Mouse (Mus musculus) left cerebral cortex, adult 18-20 months (tissue): Measurements from ENCODE around the gene Nanos3. TPM values are rescaled to one million over a fixed set of nuclear protein-coding genes. Genes with fewer than 3 reads are reported as not detected.

ENCODE experiments used
- DNase-seq, 2 experiments: peaks; one replicate each; pipeline ENCODE4 v3.0.0; 2021 to 2022; ENCODE audit warnings: low spot score in 2 of 2, mixed read lengths in 1 of 2
- total RNA-seq, 2 experiments: library from RNA; stranded (reverse); gene quantifications; 2 replicates each; pipeline ENCODE4 v1.2.3; 2021

The Nanos3 gene
- total RNA-seq, 2 experiments from 2014 or later, result 0.70 to 2.0 TPM

- peak in 1 of 2 experiments; percentile 11 for DNase-seq
These were observed 653 bp downstream of the Nanos3 start for GRCm38 (mm10) chr8:84184085-84185043.

GRCm38 (mm10) chr8:84183261-84184084 is 1.5 kb downstream of the Nanos3 start:
- DNase-seq, result no peak

GRCm38 (mm10) chr8:84182833-84183232 is 2.2 kb downstream of the Nanos3 start:
- DNase-seq, result no peak

- DNase-seq, result peak; percentile 5 to 29
These were observed 4.4 kb downstream of the Nanos3 start for GRCm38 (mm10) chr8:84180530-84181190.

- no peak for DNase-seq
These were observed 5.1 kb downstream of the Nanos3 start for GRCm38 (mm10) chr8:84179946-84180345.

- DNase-seq, result no peak
These were observed 6.4 kb downstream of the Nanos3 start for GRCm38 (mm10) chr8:84178592-84178991.

GRCm38 (mm10) chr8:84177405-84177804 is 7.6 kb downstream of the Nanos3 start:
- no peak for DNase-seq

- no peak for DNase-seq
These were observed 8.5 kb downstream of the Nanos3 start for GRCm38 (mm10) chr8:84176560-84176959.

- DNase-seq, result no peak
These were observed 11.2 kb downstream of the Nanos3 start for GRCm38 (mm10) chr8:84173861-84174260.

GRCm38 (mm10) chr8:84170096-84170495 is 14.9 kb downstream of the Nanos3 start:
- no peak for DNase-seq

- no peak for DNase-seq
These were observed 17.3 kb downstream of the Nanos3 start for GRCm38 (mm10) chr8:84167696-84168095.

- no peak for DNase-seq
These were observed 27.4 kb downstream of the Nanos3 start for GRCm38 (mm10) chr8:84157620-84158019.

GRCm38 (mm10) chr8:84149181-84149580 is 35.8 kb downstream of the Nanos3 start:
- no peak for DNase-seq

GRCm38 (mm10) chr8:84148531-84148850 is 36.5 kb downstream of the Nanos3 start:
- no peak for DNase-seq

GRCm38 (mm10) chr8:84147769-84148530 is 37.1 kb downstream of the Nanos3 start, which contains the start of the genes Cc2d1a and 4930432K21Rik:
Cc2d1a (minus strand) TSS chr8:84147936.
4930432K21Rik (plus strand) TSS chr8:84148025.
- DNase-seq, result peak; percentile 95 to 97

- no peak for DNase-seq
These were observed 37.7 kb downstream of the Nanos3 start for GRCm38 (mm10) chr8:84147324-84147766.

- DNase-seq, result no peak
These were observed 40.3 kb downstream of the Nanos3 start for GRCm38 (mm10) chr8:84144636-84145245.

- no peak for DNase-seq
These were observed 44.2 kb downstream of the Nanos3 start for GRCm38 (mm10) chr8:84140838-84141237.

GRCm38 (mm10) chr8:84137848-84138247 is 47.2 kb downstream of the Nanos3 start:
- no peak for DNase-seq

GRCm38 (mm10) chr8:84132225-84132624 is 52.8 kb downstream of the Nanos3 start:
- no peak for DNase-seq
